Comparison of ENCODE assay signal across 21 mouse cellular contexts in genomic region chr5:74732613-74733012, GRCm38 (mm10). TPM values are rescaled to one million over a fixed set of nuclear protein-coding genes. Genes with fewer than 3 reads are reported as not detected.
DNase-seq lines count a peak whose midpoint lies in the region; ATAC-seq lines count a peak whose summit lies in the region.
"Had no signal": no experiment of that assay in that cellular context is flagged by ENCODE, and none has a peak within 500 bp of the region (broad histone marks: within the 10 kb centered on the region; RNA-seq: fewer than 3 reads in every experiment).

No protein-coding gene starts in this region.

- H3K27me3 ChIP-seq in heart, embryonic 14.5 days (ENCODE audit: control insufficient read depth, insufficient read depth, low read length): peaks cover 45% of the 10 kb centered on the region
- H3K27me3 ChIP-seq in heart, embryonic 11.5 days (ENCODE audit: control insufficient read depth, insufficient read depth, low read length): peaks cover 55% of the 10 kb centered on the region
- H3K27me3 ChIP-seq in lung, embryonic 15.5 days: peaks cover 49% of the 10 kb centered on the region
- H3K27me3 ChIP-seq: CH12.LX; embryonic facial prominence, embryonic 13.5 days; hindbrain, embryonic 13.5 days; intestine, embryonic 15.5 days; Patski had no signal

- no peaks in the 10 kb centered on the region for H3K36me3 ChIP-seq in heart, embryonic 14.5 days (ENCODE audit: control insufficient read depth, insufficient read depth, low read length)
- H3K36me3 ChIP-seq in heart, embryonic 11.5 days (ENCODE audit: control insufficient read depth, insufficient read depth, low read length): no peaks in the 10 kb centered on the region
- no peaks in the 10 kb centered on the region for H3K36me3 ChIP-seq in lung, embryonic 15.5 days
- H3K36me3 ChIP-seq: embryonic facial prominence, embryonic 13.5 days; forebrain, embryonic 12.5 days; hindbrain, embryonic 13.5 days; intestine, embryonic 15.5 days had no signal

- no peak overlapping the region for H3K27ac ChIP-seq in heart, embryonic 14.5 days (replicated peaks in 1 of 2; ENCODE audit: control insufficient read depth in 1 of 2, insufficient read depth in 1 of 2, low read depth in 2 of 2, low read length in 2 of 2)
- H3K27ac ChIP-seq in heart, embryonic 11.5 days (ENCODE audit: low read depth, low read length): no peak overlapping the region
- H3K27ac ChIP-seq in lung, embryonic 15.5 days: no peak overlapping the region
- H3K27ac ChIP-seq: embryonic facial prominence, embryonic 13.5 days; forebrain, embryonic 12.5 days; hindbrain, embryonic 13.5 days; intestine, embryonic 15.5 days had no signal

- H3K4me1 ChIP-seq in heart, embryonic 14.5 days (ENCODE audit: control insufficient read depth in 2 of 2, insufficient read depth in 2 of 2, low read length in 2 of 2): peaks cover 12 to 22% of the 10 kb centered on the region in 2 experiments
- peaks cover 6% of the 10 kb centered on the region for H3K4me1 ChIP-seq in heart, embryonic 11.5 days (ENCODE audit: control insufficient read depth, insufficient read depth, low read length)
- H3K4me1 ChIP-seq in lung, embryonic 15.5 days: peaks cover 24% of the 10 kb centered on the region

- no peak overlapping the region for H3K9ac ChIP-seq in heart, embryonic 14.5 days (ENCODE audit: low read length)
- no peak overlapping the region for H3K9ac ChIP-seq in heart, embryonic 11.5 days (ENCODE audit: low read depth, low read length)
- H3K9ac ChIP-seq in lung, embryonic 15.5 days: no peak overlapping the region
- H3K9ac ChIP-seq: embryonic facial prominence, embryonic 13.5 days; forebrain, embryonic 12.5 days; hindbrain, embryonic 13.5 days; intestine, embryonic 15.5 days had no signal

- H3K4me2 ChIP-seq in heart, embryonic 14.5 days (ENCODE audit: low read length): peak overlapping the region; percentile 18; the same call in 1 of the 2 replicates
- no peak overlapping the region for H3K4me2 ChIP-seq in heart, embryonic 11.5 days
- H3K4me2 ChIP-seq in lung, embryonic 15.5 days: no peak overlapping the region
- H3K4me2 ChIP-seq: embryonic facial prominence, embryonic 13.5 days; forebrain, embryonic 12.5 days; hindbrain, embryonic 13.5 days; intestine, embryonic 15.5 days had no signal

- no peak for ATAC-seq in heart, embryonic 14.5 days (ENCODE audit: insufficient number of reproducible peaks, insufficient read depth, low FRiP score, low read depth)
- no peak for ATAC-seq in heart, embryonic 11.5 days (replicated peaks; ENCODE audit: insufficient number of reproducible peaks, low FRiP score, low TSS enrichment)
- ATAC-seq in lung, embryonic 15.5 days (ENCODE audit: borderline replicate concordance, extremely low read depth, low FRiP score, low TSS enrichment): peak; percentile 66; the same call in 1 of the 2 replicates
- ATAC-seq: activated CD4-positive, CD25-positive, alpha-beta regulatory T cell, adult 4 months; forebrain, embryonic 16.5 days; intestine, embryonic 15.5 days; Patski had no signal

- H3K9me3 ChIP-seq in heart, embryonic 14.5 days (ENCODE audit: control insufficient read depth, low read length): no peaks in the 10 kb centered on the region
- H3K9me3 ChIP-seq in heart, embryonic 11.5 days (replicated peaks; ENCODE audit: control insufficient read depth, low read length): no peaks in the 10 kb centered on the region
- no peaks in the 10 kb centered on the region for H3K9me3 ChIP-seq in lung, embryonic 15.5 days
- H3K9me3 ChIP-seq: embryonic facial prominence, embryonic 13.5 days; forebrain, embryonic 12.5 days; hindbrain, embryonic 13.5 days; intestine, embryonic 15.5 days had no signal

- H3K4me3 ChIP-seq in heart, embryonic 14.5 days (ENCODE audit: control insufficient read depth in 1 of 2, insufficient read depth in 1 of 2, low read depth in 1 of 2, low read length in 2 of 2): no peak overlapping the region
- no peak overlapping the region for H3K4me3 ChIP-seq in heart, embryonic 11.5 days (ENCODE audit: low read depth, low read length)
- no peak overlapping the region for H3K4me3 ChIP-seq in lung, embryonic 15.5 days
- H3K4me3 ChIP-seq: embryonic facial prominence, embryonic 13.5 days; forebrain, embryonic 12.5 days; hindbrain, embryonic 13.5 days; intestine, embryonic 15.5 days had no signal

- peak; percentile 44 for DNase-seq in lung, postnatal 14 days
- DNase-seq in left cerebral cortex, adult 8-10 months (ENCODE audit: low spot score in 2 of 2): no peak
- DNase-seq in adrenal gland, adult 18-20 months (ENCODE audit: low spot score in 2 of 2): no peak
- no peak for DNase-seq in adrenal gland, adult (ENCODE audit: inconsistent age in 2 of 2, low spot score in 1 of 2)
- DNase-seq: adrenal gland, adult 8-10 months; adrenal gland, postnatal 36 days; cerebellum, adult 11 months; cerebellum, adult 8-10 months; cerebellum, postnatal 25 days; gastrocnemius, postnatal 25 days had no signal

- 24% methylated on average over 8 of the region's 8 CpGs for WGBS in heart, embryonic 14.5 days
- WGBS in heart, embryonic 11.5 days (ENCODE audit: insufficient replicate concordance): 32% methylated on average over 8 of the region's 8 CpGs
- 50% methylated on average over 8 of the region's 8 CpGs for WGBS in lung, embryonic 15.5 days

RNA-seq across cellular contexts. Expression of gene Lnx1, which starts 29.9 kb away (rescaled TPM):
- 1.5 and 2.1 TPM in 2 replicates for polyA plus RNA-seq in heart, embryonic 14.5 days (2014; fragmentation: Nextera tagmentation; extraction: Ambion mirVana)
- polyA plus RNA-seq in heart, embryonic 11.5 days (2014; fragmentation: Nextera tagmentation; extraction: Ambion mirVana): 0.56 and 0.70 TPM in 2 replicates
- polyA plus RNA-seq in lung, embryonic 15.5 days (2015; fragmentation: Nextera tagmentation; extraction: Ambion mirVana): 5.4 and 6.2 TPM in 2 replicates
- total RNA-seq in left cerebral cortex, adult 8-10 months (2022): 10 to 100 TPM; 20.0 to 21.9 (median 21.1) TPM
- 1 to 10 TPM; 3.9 to 4.5 TPM for total RNA-seq in adrenal gland, adult 18-20 months (2021)
